Mouse (Mus musculus) thymus, postnatal 36 days (tissue): ENCODE measurements around the gene Slc23a3.

Experiments
- DNase-seq, 2 experiments: peaks; one replicate each; pipeline ENCODE4 v3.0.0; 2022; ENCODE audit warnings: mixed read lengths in 2 of 2

Gene Slc23a3

GRCm38 (mm10) chr1:75138448-75138847, 4.8 kb upstream of the Slc23a3 start:
- DNase-seq: no peak

GRCm38 (mm10) chr1:75136730-75137129, 3.0 kb upstream of the Slc23a3 start:
- DNase-seq: no peak

- no peak for DNase-seq
Measured at GRCm38 (mm10) chr1:75136293-75136692, 2.6 kb upstream of the Slc23a3 start.

- no peak for DNase-seq
Measured at GRCm38 (mm10) chr1:75128641-75129040, 5.0 kb downstream of the Slc23a3 start.

GRCm38 (mm10) chr1:75125418-75125817, 8.3 kb downstream of the Slc23a3 start:
- no peak for DNase-seq

GRCm38 (mm10) chr1:75124346-75125321, 9.1 kb downstream of the Slc23a3 start, which contains the start of gene Nhej1:
Gene Nhej1, minus strand, starts transcription at chr1:75125200.
- DNase-seq: peak; percentile 94 to 98

- peak; percentile 35 to 37 for DNase-seq
Measured at GRCm38 (mm10) chr1:75122211-75122610, 11.5 kb downstream of the Slc23a3 start.
